Mouse (Mus musculus) ZHBTc4 (cell line): ENCODE results near the gene AC109138.7.
A peak's percentile ranks its signal among the peaks of the same experiment; 100 is the strongest.

Source experiments
- DNase-seq: peaks from one replicate; pipeline ENCODE4 v3.0.0-alpha.2; 2011; ENCODE audit warnings: low read depth, low spot score

AC109138.7 gene

GRCm38 (mm10) chr19:4214071-4214770, at the start of gene AC109138.7, which contains the start of gene Clcf1:
TSS of gene AC109138.7 (plus strand) at chr19:4214357.
TSS of gene Clcf1 (plus strand) at chr19:4214238.
- DNase-seq = peak; percentile 62

- no peak for DNase-seq
Observed at GRCm38 (mm10) chr19:4164721-4165120, 49.4 kb upstream of the AC109138.7 start.

DNA sequence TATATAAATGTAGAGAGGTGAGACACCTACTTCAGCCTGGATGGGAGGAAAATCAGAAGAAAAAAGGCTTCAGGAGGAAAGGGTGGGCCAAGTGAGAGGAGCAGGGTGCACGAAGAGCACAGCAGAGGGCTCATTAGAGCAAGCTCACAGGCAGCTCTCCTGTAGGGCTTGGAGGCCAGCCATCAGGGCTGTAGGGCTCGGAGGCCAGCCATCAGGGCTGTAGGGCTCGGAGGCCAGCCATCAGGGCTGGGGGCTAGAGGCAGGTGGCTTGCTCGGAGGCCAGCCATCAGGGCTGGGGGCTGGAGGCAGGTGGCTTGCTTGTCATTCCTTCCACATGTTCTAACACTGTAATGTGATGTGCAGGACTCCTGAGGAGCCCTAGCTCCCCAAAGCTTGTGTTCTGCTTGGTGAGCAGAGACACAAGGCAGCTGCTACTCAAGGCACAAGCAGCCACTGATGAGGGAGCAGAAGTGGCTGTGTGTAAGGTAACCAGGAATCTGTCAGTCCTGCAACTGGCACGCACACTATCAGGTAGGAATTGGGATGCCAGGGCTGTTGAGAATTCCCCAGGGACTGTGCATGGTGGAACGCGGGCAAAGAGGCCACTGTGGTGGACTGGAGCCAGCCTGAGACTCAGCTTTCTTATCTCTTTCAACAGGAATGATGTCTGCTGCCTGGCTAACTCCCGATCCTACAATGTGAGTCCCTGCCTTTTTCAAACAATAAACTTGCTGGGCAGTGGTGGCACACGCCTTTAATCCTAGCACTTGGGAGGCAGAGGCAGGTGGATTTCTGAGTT, 47.3 kb upstream of the AC109138.7 start:
- no peak for DNase-seq

- DNase-seq = peak; percentile 99
Observed at GRCm38 (mm10) chr19:4169378-4169784, 44.8 kb upstream of the AC109138.7 start.

- no peak for DNase-seq
Observed at GRCm38 (mm10) chr19:4169810-4170209, 44.3 kb upstream of the AC109138.7 start.

DNA sequence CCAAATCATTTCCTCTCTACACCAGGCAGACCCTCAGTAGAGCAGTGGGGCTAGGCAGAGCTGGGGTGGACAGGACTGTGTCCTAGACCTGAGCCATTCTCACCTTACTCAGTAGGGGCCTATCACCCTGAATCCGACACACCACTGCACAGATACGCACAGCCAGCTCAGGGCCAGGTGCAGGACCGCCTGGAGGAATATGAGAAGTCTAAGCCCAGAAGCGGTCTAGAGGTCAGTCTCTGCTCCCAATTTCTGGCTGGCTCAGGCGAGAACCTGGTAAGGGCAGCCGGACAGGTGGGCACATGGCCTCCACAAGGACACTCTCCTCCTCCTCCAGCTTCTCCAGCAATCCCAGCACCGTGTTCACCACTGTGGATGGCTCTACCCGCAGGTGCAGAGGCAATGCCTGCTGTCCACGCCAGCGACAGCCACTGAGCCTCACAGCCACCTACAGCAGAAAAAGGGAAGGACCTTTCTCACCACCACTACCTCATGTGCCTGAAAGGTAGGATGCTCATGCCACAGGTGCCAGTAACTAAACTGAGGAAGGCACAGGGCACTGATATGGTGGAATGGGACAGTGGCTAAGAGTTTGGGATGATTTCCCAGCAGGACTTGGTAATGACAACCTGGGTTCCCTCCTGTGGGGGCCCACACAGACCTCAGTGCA, 43.3 kb upstream of the AC109138.7 start:
- no peak for DNase-seq

- DNase-seq = no peak
Observed at GRCm38 (mm10) chr19:4171393-4172290, 42.5 kb upstream of the AC109138.7 start.

GRCm38 (mm10) chr19:4172925-4173324, 41.2 kb upstream of the AC109138.7 start:
- DNase-seq = no peak

DNA sequence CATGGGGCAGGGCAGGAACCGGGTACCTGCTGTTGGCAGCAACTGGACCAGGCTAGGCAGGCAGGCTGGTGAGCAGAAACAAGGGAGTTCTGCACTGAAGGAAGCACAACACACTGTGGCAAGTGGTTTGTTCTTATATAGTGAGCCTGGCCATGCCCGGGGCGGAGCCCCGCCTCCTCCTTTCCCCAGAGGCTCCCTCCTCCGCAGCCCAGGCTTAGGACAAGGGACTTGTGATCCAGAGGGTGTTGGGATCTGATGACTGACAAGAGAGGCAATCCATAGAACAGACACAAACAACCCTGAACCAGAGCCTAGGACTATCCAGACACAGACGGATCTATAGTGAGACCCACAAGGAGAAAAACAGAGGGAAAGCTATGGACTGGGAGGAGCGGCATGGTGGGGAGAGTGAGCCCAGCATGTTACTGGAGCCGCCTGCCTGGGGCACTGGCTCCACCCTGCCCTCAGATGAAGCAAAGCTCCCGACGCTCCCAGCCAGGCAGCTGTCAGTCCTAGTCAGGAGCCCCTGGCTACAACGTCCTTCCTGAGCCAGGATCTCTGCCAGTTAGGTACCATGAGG, 38.7 kb upstream of the AC109138.7 start, which contains the start of gene Carns1:
Gene Carns1 (minus strand): TSS at position 112 of the 580 bp plus-strand sequence.
- DNase-seq = peak; percentile 57

DNA sequence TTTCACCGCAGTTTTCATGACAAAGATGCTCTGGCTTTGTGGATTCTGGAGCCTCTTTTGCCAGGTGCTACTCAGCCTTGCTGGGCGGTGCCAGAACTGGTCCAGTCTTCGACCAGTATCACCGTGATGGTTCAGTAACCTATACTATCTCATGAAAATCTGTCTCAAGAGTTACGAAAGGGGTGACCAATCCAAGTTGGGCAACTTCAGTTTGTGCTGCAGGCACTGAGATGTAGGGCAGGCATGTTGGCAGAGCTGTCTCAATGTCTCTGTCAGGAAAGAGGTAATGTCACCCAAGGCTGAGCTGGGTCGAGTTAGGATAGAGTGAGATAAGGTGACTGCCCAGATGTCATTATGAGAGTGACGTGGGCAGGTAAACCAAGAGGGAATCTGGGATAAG, 33.7 kb upstream of the AC109138.7 start:
- DNase-seq = no peak

- DNase-seq = peak; percentile 71
Observed at GRCm38 (mm10) chr19:4181892-4182291, 32.3 kb upstream of the AC109138.7 start.

GRCm38 (mm10) chr19:4183689-4184088, 30.5 kb upstream of the AC109138.7 start:
- no peak for DNase-seq

GRCm38 (mm10) chr19:4184976-4185975, 28.9 kb upstream of the AC109138.7 start:
- peak; percentile 61 for DNase-seq

DNA sequence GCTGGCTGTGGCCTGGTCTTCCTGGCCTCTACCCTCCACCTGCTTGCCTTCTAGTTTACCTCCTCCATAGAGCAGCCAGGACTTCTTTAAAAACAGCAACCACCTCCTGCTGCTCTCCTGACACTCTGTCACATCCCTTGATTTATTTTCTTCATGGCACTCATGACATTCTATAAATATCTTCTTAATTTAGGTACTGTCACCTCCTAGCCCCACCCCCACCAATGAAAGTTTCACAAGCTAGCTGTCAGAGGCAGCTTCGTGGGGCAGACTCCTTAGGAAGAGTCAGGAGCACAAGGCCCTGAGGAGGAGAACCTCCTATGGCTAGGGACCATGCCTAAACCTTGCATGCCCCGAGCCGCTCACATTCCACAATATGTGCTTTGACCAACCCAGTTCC, 26.9 kb upstream of the AC109138.7 start:
- DNase-seq = no peak

- DNase-seq = no peak
Observed at GRCm38 (mm10) chr19:4189051-4189620, 25.0 kb upstream of the AC109138.7 start.

DNA sequence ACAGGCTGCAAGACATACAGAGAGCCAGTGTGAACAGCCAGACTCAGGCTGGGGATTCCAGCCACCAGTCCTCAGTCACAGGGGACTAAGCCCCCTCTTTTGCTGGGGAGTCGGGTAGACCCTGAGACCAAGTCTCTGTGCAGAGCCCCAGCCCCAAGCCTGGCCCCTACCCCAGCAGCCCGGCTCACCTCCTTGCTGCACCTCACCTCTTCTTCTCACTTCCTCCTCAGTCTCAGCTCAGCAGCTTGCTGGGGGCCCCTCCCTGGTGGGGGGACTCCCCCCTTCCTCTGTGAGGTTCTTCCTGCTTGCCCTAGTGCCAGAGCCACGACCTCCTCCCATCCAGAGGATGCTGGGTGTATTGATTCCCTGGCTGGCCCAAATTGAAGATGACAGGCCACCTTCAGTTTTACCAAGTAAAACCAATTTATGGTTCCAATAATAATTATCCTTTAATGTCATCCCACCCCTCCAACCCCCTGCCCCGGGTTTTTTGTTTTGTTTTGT, 23.3 kb upstream of the AC109138.7 start, which contains the start of gene Tbc1d10c:
Gene Tbc1d10c (minus strand): TSS at position 454 of the 504 bp plus-strand sequence.
- no peak for DNase-seq

DNA sequence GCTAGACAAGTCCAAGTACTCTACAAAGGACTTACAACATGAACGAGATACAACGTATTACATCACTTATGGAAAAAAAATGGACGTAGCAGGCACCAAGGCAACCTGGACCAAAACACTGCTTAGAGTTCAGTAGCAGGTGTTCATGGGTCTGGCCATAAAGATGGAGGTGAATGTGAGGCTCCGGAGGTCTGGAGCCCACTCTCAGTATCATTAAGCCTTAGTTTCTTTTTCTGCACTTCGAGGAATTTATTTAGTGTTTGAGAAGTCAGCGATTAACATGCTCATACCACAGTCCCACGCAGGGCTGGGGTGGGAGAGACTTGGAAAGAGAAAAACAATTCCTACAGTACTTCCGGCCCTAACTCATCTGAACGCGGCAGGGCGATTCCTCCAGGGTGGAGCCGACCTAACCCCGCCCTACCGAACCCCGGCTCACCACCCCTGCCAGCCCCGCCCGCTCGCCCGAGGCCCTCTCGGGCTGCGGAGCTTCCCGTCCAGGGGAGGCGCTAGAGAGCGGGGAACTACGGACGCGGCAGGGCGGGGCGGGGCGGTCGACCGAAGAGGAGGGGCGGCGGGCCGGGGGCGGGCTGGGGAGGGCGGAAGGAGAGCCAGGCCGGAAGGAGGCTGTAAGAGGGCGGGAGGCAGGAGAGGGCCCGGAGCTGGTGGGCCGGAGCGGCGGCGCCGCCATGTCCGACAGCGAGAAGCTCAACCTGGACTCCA, 22.5 kb upstream of the AC109138.7 start, which contains the start of gene Ppp1ca:
Gene Ppp1ca (plus strand): TSS at position 538 of the 723 bp plus-strand sequence.
- DNase-seq = peak; percentile 97
